Mouse (Mus musculus) G1E (cell line): ENCODE results near the gene Cldn3.

Experiments used
- CTCF ChIP-seq: IDR thresholded peaks from 2 replicates; pipeline ENCODE4 v1.5.1; 2012; ENCODE audit warnings: low read depth, low read length, inconsistent platforms, mixed read lengths
- GATA1 ChIP-seq: IDR thresholded peaks from 2 replicates; pipeline ENCODE4 v1.6.1; 2012; ENCODE audit warnings: borderline replicate concordance, low read length, inconsistent platforms, mixed read lengths
- GATA2 ChIP-seq: IDR thresholded peaks from 2 replicates; pipeline ENCODE4 v1.6.1; 2012; ENCODE audit warnings: low read depth, low read length, inconsistent platforms, borderline replicate concordance

GRCm38 (mm10) chr5:135015497-135015896 lies 29.5 kb downstream of the Cldn3 start:
- TF ChIP-seq CTCF (peak; percentile 98), GATA2 (no peak), GATA1 (no peak)
